Mouse (Mus musculus): ENCODE results near the gene Micall1. TPM values are rescaled to one million over a fixed set of nuclear protein-coding genes. Genes with fewer than 3 reads are reported as not detected.

Gene Micall1
- total and polyA plus RNA-seq, 3 experiments, result 1.7 to 8.9 (median 6.7) TPM

DNA sequence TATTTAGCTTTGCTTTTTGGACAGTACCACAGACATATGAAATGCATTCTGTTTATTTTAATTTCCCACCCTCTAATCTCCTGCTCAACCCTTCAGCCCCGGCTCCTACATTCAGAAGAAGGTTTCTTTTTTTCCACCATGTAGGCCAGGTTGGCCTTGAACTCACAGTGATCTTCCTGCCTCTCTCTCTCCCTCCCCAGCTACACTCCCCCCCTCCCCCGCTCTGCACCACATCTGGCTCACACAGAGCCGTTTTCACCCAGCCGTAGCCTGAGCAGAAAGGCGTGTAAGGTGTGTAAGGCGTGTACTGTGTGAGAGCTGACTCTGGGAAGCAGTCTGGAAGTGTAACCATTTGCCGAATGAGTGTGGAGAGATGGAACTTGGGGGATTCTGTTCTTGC, 20.6 kb downstream of the Micall1 start:
- DNase-seq (ENCODE audit: extremely low read depth), result no peak
- dilution Hi-C loops (cut with MboI; ENCODE audit: extremely low pct_ligation_motif_present, extremely low pct_unique_long_range_greater_than_20kb, low sequenced_read_pairs) (no loop called here), in situ Hi-C loops (cut with MboI; ENCODE audit: low pct_ligation_motif_present, low pct_unique_long_range_greater_than_20kb, low sequenced_read_pairs) (no loop called here)
- Histone ChIP-seq H3K4me2 (ENCODE audit: insufficient read depth, low read depth, poor library complexity, severe bottlenecking) (no peak overlapping the region), H3K4me3 (replicated peaks in 1 of 3; ENCODE audit: low read depth in 2 of 3, low read length in 2 of 3, poor library complexity in 1 of 3) (no peak overlapping the region), H3K27me3 (replicated peaks) (no peaks in the 10 kb centered on the region), H3K79me2 (replicated peaks; ENCODE audit: control insufficient read depth, extremely low read depth, insufficient read depth, poor library complexity, severe bottlenecking) (no peaks in the 10 kb centered on the region), H3K9me3 (replicated peaks; ENCODE audit: low read length) (peaks cover 11% of the 10 kb centered on the region), H3K9ac (ENCODE audit: insufficient read depth, low read depth) (no peak overlapping the region), H3K4me1 (ENCODE audit: control insufficient read depth in 1 of 2, insufficient read depth in 2 of 2) (no peaks in the 10 kb centered on the region), H3K27ac (ENCODE audit: insufficient read depth, low read depth) (no peak overlapping the region), H3K36me3 (replicated peaks in 1 of 2; ENCODE audit: control insufficient read depth in 1 of 2, insufficient read depth in 1 of 2, low read length in 1 of 2) (peaks cover 90 to 98% of the 10 kb centered on the region in 2 experiments)
- TF ChIP-seq GABPA (IDR thresholded peaks at IDR 0.05; ENCODE audit: insufficient replicate concordance, low read depth, low read length) (no peak), NELFE (IDR thresholded peaks at IDR 0.05; ENCODE audit: low read depth, low read length) (no peak), MAZ (IDR thresholded peaks at IDR 0.05; ENCODE audit: low read depth, low read length) (no peak), CTCF (conservative IDR thresholded peaks at IDR 0.05 in 1 of 2, IDR thresholded peaks at IDR 0.05 in 1 of 2; ENCODE audit: low read depth in 2 of 2, low read length in 2 of 2) (no peak), KAT2A (IDR thresholded peaks at IDR 0.05; ENCODE audit: insufficient replicate concordance, low read length) (no peak), PAX5 (IDR thresholded peaks at IDR 0.05; ENCODE audit: low read length) (no peak), MAX (IDR thresholded peaks at IDR 0.05; ENCODE audit: low read length) (no peak), RAD21 (IDR thresholded peaks at IDR 0.05; ENCODE audit: low read depth, low read length) (no peak), TCF12 (IDR thresholded peaks at IDR 0.05; ENCODE audit: low read depth, low read length) (no peak), EP300 (IDR thresholded peaks at IDR 0.05; ENCODE audit: low read length) (no peak), NRF1 (IDR thresholded peaks at IDR 0.05; ENCODE audit: low read depth, low read length) (no peak), SMC3 (IDR thresholded peaks at IDR 0.05; ENCODE audit: low read depth, low read length) (no peak), CHD2 (IDR thresholded peaks at IDR 0.05; ENCODE audit: low read length) (no peak)

DNA sequence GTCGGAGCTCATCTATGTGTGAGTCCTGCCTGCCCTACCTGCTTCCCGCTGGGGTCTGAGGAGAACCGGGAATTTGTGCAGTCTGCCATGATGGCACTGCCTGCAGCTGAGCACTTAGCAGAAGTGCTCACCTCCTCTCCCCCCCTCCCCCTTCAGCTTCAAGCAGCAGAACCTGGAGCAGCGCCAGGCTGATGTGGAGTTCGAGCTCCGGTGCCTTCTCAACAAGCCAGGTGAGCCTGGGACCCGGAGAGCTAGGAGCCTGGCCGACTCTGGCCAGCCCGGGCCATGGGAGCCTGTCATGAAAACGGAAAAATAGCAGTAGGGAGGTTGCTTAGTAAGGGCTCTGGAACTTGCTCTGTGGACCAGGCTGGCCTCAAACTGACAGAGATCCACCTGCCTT, 22.1 kb downstream of the Micall1 start:
- no peak for DNase-seq (ENCODE audit: extremely low read depth)
- H3K36me3 ChIP-seq (replicated peaks in 1 of 2; ENCODE audit: control insufficient read depth in 1 of 2, insufficient read depth in 1 of 2, low read length in 1 of 2), result peaks cover 75 to 95% of the 10 kb centered on the region in 2 experiments

DNA sequence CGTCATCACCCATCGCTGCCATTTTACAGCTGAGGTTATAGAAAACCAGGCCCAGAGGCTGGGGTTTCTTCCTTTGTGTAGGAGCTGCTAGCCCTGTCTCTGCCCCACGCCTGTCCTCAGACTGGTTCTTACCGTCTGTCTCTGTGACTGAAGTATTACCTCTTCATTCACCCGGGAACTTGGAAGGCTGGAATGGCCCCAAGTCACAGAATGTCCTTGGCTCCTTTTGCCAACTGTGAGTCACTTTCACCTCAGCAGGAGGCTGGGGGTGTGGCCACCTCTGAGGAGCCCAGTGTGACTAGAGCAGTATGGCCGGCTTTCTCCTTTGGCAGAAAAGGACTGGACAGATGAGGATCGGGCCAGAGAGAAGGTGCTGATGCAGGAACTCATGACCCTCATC, 22.7 kb downstream of the Micall1 start:
- no peak for DNase-seq (ENCODE audit: extremely low read depth)
- peaks cover 11% of the 10 kb centered on the region for H3K9me3 ChIP-seq (replicated peaks; ENCODE audit: low read length)
- H3K4me3 ChIP-seq (replicated peaks in 1 of 3; ENCODE audit: low read depth in 2 of 3, low read length in 2 of 3, poor library complexity in 1 of 3), result no peak overlapping the region
- H3K79me2 ChIP-seq (replicated peaks; ENCODE audit: control insufficient read depth, extremely low read depth, insufficient read depth, poor library complexity, severe bottlenecking), result no peaks in the 10 kb centered on the region
- H3K4me1 ChIP-seq (ENCODE audit: control insufficient read depth in 1 of 2, insufficient read depth in 2 of 2), result peaks cover 0 to 9% of the 10 kb centered on the region in 2 experiments; a peak in 1 of 4 replicates
- no peak overlapping the region for H3K27ac ChIP-seq (ENCODE audit: insufficient read depth, low read depth)
- no peak overlapping the region for H3K4me2 ChIP-seq (ENCODE audit: insufficient read depth, low read depth, poor library complexity, severe bottlenecking)
- no peaks in the 10 kb centered on the region for H3K27me3 ChIP-seq (replicated peaks)
- no peak overlapping the region for H3K9ac ChIP-seq (ENCODE audit: insufficient read depth, low read depth)
- TF ChIP-seq ETS1 (conservative IDR thresholded peaks at IDR 0.05; ENCODE audit: low read depth, low read length), result no peak
- in situ Hi-C loops (cut with MboI; ENCODE audit: low pct_ligation_motif_present, low pct_unique_long_range_greater_than_20kb, low sequenced_read_pairs) (no loop called here), dilution Hi-C loops (cut with MboI; ENCODE audit: extremely low pct_ligation_motif_present, extremely low pct_unique_long_range_greater_than_20kb, low sequenced_read_pairs) (no loop called here)
- peaks cover 68 to 88% of the 10 kb centered on the region in 2 experiments for H3K36me3 ChIP-seq (replicated peaks in 1 of 2; ENCODE audit: control insufficient read depth in 1 of 2, insufficient read depth in 1 of 2, low read length in 1 of 2)

More for the DNA sequence above, 22.1 kb downstream of the Micall1 start:
- H3K9me3 ChIP-seq (replicated peaks; ENCODE audit: low read length), result peaks cover 11% of the 10 kb centered on the region
- no peak overlapping the region for H3K4me2 ChIP-seq (ENCODE audit: insufficient read depth, low read depth, poor library complexity, severe bottlenecking)
- no peaks in the 10 kb centered on the region for H3K27me3 ChIP-seq (replicated peaks)
- no peak overlapping the region for H3K4me3 ChIP-seq (replicated peaks in 1 of 3; ENCODE audit: low read depth in 2 of 3, low read length in 2 of 3, poor library complexity in 1 of 3)
- no peak overlapping the region for H3K9ac ChIP-seq (ENCODE audit: insufficient read depth, low read depth)
- peaks cover 0 to 8% of the 10 kb centered on the region in 2 experiments; a peak in 1 of 4 replicates for H3K4me1 ChIP-seq (ENCODE audit: control insufficient read depth in 1 of 2, insufficient read depth in 2 of 2)
- dilution Hi-C loops (cut with MboI; ENCODE audit: extremely low pct_ligation_motif_present, extremely low pct_unique_long_range_greater_than_20kb, low sequenced_read_pairs) (no loop called here), in situ Hi-C loops (cut with MboI; ENCODE audit: low pct_ligation_motif_present, low pct_unique_long_range_greater_than_20kb, low sequenced_read_pairs) (no loop called here)
- H3K27ac ChIP-seq (ENCODE audit: insufficient read depth, low read depth), result no peak overlapping the region
- no peaks in the 10 kb centered on the region for H3K79me2 ChIP-seq (replicated peaks; ENCODE audit: control insufficient read depth, extremely low read depth, insufficient read depth, poor library complexity, severe bottlenecking)
- no peak for TF ChIP-seq SIN3A (IDR thresholded peaks at IDR 0.05; ENCODE audit: low read length)
- TF ChIP-seq MAX (IDR thresholded peaks at IDR 0.05; ENCODE audit: low read length), result no peak
- no peak for TF ChIP-seq RAD21 (IDR thresholded peaks at IDR 0.05; ENCODE audit: low read depth, low read length)
- no peak for TF ChIP-seq CHD2 (IDR thresholded peaks at IDR 0.05; ENCODE audit: low read length)
- TF ChIP-seq UBTF (IDR thresholded peaks at IDR 0.05; ENCODE audit: low read depth, low read length), result no peak

Data from CH12.LX (cell line).